Mouse (Mus musculus) spleen, postnatal 4 days (tissue): Measurements from ENCODE around the gene Izumo1.

ENCODE experiments used
- DNase-seq, 2 experiments: peaks; one replicate each; pipeline ENCODE4 v3.0.0; 2022; ENCODE audit warnings: low spot score in 2 of 2

Izumo1 gene

GRCm38 (mm10) chr7:45621443-45621842 is at the start of gene Izumo1:
Gene Izumo1, plus strand, starts transcription at chr7:45621811.
- DNase-seq: peak in 1 of 2 experiments; percentile 37

GRCm38 (mm10) chr7:45571966-45572365 is 49.6 kb upstream of the Izumo1 start:
- DNase-seq: no peak

- no peak for DNase-seq
These were observed 47.7 kb upstream of the Izumo1 start for GRCm38 (mm10) chr7:45573954-45574353.

- DNase-seq: no peak
These were observed 46.9 kb upstream of the Izumo1 start for GRCm38 (mm10) chr7:45574472-45575379.

DNA sequence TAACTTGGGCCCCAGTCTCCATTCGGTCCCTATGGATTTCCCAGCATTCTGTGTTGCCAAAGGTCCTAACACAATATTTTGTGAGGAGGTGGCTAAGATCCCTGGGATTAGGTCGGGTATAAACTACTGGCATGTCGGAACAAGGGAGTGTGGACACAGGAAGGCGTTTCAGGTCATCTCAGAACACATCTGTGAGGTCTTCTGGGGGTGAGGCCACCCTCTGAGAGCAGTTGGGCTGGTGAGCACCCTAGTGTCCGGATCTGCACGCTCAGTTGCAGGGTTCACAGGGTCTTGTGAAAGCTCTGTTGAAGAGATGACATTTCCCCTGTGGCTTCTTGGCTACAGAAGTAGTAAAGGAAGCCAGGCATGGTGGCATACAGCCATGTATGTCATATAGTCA is 35.7 kb upstream of the Izumo1 start:
- DNase-seq: no peak

DNA sequence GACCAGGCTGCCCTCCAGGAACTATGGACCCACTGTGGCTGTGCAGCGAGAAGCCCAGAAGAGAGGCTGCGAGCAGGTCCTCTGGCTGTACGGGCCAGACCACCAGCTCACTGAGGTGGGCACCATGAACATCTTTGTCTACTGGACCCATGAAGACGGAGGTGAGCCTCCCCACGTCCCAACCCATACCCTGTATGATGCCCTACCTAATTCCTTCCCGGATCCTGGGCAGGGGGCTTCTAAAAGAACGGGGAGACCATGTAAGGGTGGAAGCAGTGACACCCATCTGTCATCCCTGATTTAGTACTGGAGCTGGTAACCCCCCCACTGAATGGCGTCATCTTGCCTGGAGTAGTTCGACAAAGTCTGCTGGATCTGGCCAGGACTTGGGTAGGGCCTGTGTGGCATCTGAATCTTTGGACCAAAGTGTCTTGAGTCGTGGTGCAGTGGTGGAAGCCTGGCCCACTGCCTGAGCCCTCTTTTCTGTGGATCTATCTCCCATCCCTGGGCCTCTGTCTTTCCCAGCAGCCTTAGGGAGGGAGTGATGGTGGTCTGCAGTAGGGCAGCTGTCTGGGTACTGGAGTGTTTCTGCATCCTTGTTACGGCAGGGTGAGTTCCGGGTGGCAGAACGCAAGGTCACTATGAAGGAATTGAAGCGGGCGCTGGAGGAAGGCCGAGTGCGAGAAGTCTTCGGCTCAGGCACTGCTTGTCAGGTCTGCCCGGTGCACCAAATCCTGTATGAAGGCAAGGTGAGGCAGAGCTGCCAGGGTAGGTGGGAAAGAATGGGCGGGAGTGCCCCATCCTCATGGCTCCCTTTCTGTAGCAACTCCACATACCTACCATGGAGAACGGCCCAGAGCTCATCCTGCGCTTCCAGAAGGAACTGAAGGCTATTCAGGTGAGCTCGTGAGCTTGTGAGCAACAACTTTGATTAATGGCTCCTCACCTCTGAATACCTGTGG is 33.7 kb upstream of the Izumo1 start:
- no peak for DNase-seq

DNA sequence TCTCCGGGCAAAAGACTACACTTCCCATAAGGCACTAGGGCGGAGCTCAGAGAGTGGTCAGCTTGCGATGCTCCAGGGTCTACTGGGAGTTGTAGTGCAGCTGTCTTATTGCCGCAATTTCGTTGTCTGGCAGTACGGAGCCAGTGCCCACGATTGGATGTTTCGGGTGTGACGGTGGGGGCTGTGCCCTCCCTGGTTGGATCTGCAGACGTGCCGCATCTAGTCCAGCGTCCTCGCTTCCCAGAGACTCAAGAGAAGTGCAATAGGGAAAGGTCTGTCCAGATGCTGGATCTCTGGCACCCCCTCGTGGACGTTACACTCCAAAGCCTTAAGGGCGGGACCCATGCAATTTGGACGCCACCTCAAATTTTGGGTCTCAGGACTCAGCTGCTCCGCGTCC is 32.4 kb upstream of the Izumo1 start:
- DNase-seq: peak; percentile 83 to 93

DNA sequence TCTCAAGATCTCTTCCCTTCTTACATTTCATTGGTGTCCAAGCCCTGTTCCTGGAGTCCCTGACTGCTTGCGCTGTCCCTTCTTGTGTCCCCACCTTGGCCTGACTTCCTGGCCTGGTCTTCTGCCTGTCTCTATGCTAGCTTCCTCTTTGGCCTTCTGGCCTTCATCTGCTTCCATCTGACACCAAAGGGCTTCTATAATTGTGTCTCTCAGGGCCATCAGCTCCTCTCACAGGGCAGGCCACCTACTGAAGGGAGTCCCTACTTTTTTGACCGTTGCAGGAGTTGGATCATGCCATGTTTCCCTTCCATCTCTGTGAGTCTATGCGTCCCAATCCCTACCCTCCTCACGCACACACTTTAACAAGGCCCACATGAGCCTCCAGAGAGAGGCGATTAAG is 31.7 kb upstream of the Izumo1 start:
- peak in 1 of 2 experiments; percentile 63 for DNase-seq

DNA sequence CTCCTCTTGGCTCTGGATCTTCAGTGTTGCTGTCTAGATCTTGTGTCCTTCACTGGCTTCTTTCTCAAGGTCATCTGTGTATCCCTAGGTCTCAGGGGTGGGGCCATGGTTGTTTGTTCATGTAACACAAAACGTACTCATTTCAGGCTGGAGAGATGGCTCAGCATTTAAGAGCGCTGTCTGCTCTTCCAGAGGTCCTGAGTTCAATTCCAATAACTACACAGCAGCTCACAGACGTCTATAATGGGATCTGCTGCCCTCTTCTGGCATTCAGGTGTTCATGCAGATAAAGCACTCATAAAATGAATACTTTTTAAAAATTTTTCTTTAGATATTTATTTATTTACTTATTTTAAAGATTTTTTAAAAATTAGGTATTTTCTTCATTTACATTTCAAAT is 30.7 kb upstream of the Izumo1 start:
- no peak for DNase-seq

DNA sequence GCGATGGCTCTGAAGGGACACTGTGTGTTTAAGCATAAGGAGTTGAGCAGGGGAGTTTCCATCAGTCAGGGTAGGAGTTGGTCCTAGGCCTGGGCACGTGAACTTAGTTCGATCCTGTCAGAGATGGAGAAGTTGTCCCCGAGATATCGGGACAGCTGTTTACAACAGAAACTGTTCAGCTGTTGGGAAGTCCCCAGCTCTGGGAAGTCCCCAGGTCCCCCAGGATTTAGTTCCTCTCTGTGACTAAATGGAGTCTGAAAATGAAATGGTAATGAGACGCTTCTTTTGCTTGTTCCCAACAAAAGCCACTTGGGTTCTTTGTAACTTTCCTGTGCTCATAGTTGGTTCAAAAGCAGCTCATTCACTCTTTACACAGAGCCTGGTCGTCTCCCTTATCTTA is 29.7 kb upstream of the Izumo1 start:
- no peak for DNase-seq

- DNase-seq: peak; percentile 69 to 89
These were observed 28.3 kb upstream of the Izumo1 start for GRCm38 (mm10) chr7:45593118-45593815.

- DNase-seq: no peak
These were observed 26.4 kb upstream of the Izumo1 start for GRCm38 (mm10) chr7:45595176-45595575.

DNA sequence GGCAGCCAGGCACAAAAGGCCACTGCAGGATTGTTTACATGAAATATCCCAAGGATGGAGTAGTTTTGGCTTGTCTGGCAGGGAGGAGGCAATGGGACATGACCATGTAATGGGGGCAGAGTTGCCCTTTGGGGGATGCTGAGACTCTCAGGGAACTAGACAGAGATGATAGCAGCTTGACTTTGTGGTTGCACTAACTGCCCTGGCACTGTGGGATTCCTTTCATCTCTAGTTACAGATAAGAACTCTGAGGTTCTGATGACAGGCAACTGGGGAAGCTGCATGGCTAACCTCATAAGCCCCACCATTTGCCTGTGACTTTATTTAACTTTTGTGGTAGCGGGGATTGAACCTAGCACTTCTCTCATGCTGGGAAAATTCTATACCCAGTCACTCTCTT is 25.5 kb upstream of the Izumo1 start:
- DNase-seq: no peak

GRCm38 (mm10) chr7:45597013-45597412 is 24.6 kb upstream of the Izumo1 start:
- no peak for DNase-seq

DNA sequence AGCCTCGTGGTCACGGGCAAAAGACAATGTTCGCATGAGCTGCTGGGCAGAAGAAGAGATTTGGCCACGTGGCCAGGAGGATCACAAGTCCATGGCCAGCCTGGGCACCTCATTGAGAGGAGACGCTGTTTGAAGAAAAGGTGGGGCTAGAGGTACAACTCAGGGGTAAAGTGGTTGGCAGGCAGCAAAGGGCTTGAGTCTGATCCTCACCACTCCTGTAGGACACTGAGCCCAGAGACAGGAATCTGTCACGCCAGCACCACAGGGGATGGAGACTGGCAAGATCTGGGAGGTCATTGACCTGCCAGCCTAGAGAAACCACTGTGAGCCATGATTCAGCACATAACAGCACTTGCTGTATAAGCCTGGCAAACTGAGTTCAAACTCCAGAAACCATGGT is 24.1 kb upstream of the Izumo1 start:
- no peak for DNase-seq

- DNase-seq: no peak
These were observed 22.4 kb upstream of the Izumo1 start for GRCm38 (mm10) chr7:45598960-45599879.

GRCm38 (mm10) chr7:45605704-45606289 is 15.8 kb upstream of the Izumo1 start:
- DNase-seq: no peak

GRCm38 (mm10) chr7:45609511-45609910 is 12.1 kb upstream of the Izumo1 start:
- no peak for DNase-seq

DNA sequence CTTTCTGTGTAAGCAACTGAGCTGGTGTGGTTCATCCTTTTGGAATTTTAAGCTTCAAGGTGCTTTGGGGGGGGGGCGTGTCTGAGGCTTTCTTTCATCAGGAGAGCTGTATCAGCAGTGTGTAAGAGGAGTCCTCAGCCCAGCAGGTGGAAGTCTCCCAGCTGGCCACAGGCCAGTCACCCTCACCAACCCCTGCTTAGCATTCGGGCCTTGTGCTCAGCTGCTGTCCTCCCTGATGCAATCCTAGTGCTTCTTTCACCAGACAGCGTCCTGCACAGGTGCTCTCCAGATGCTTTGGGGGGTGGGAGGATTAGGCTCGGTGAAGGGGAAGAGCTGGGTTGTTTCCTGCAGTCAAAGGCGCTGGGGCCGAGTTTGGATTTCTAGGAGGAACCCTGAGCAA is 5.3 kb upstream of the Izumo1 start:
- no peak for DNase-seq

DNA sequence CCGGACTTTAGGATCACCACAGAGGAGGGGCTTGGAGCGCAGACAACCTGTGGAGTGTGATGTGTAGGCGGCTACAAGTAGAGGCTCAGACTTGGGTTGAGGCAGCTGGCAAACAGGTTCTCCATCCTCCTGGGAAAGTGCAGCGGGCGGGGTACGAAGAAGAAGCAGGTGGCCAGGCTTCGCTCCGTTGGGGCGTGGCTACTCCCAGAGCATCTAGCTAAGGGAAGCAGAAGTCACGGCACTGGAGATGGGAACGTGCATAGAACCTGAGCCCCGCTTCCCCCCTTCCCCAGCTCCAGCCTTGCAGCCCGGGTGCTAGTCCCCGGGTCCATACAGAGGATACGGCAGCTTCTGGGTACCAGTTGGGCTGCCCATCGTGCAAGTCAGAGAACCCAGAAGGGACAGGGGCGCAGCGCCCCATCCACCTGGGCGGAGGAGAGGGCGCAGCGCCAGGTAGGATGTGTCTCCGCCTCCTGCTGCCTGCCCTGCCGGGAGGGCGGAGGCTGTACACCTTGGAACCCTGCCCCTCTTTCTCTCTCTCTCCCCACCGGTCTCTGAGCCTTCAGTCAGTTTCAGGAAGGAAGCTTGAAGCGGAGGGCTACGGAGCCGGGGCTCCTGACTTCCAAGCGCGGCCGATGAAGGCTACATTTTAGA is 4.4 kb upstream of the Izumo1 start, which contains the start of gene Fut1:
Gene Fut1 (plus strand): TSS at position 248 of the 654 bp plus-strand sequence.
- DNase-seq: no peak
